Mouse (Mus musculus) activated CD4-positive, CD25-positive, alpha-beta regulatory T cell, adult 4 months (primary cell): Measurements from ENCODE around the gene Ddit4. TPM values are rescaled to one million over a fixed set of nuclear protein-coding genes. Genes with fewer than 3 reads are reported as not detected.

Source experiments
- ATAC-seq: one replicate; pipeline ENCODE4 v1.8.0; 2017
- polyA plus RNA-seq, 2 experiments: library from polyadenylated mRNA; unstranded; fragments of 100-300 nt; shearing (Covaris generic); gene quantifications; one replicate each; pipeline ENCODE4 v1.2.1; 2017

The Ddit4 gene
- polyA plus RNA-seq, 2 experiments from 2014 or later: 17.5 to 31.2 TPM

DNA sequence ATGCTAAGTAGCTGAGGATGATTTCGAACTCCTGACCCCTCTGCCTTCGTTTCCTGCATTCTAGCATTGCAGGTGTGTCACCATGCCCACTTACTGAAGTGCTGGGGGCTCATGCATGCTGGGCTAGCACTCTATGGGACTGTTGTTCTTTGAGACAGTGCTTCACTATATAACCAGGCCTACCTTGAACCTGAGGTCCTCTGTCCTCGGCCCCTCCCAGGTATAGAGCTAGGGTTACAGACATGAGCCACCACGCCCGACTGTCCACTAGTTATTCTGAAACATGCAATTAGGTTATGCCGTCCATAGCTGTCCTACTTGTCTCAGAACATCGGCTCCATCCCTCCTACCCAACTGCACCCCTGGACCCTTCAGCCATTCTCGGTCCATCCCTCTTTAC is 20.2 kb upstream of the Ddit4 start:
- no peak for ATAC-seq

DNA sequence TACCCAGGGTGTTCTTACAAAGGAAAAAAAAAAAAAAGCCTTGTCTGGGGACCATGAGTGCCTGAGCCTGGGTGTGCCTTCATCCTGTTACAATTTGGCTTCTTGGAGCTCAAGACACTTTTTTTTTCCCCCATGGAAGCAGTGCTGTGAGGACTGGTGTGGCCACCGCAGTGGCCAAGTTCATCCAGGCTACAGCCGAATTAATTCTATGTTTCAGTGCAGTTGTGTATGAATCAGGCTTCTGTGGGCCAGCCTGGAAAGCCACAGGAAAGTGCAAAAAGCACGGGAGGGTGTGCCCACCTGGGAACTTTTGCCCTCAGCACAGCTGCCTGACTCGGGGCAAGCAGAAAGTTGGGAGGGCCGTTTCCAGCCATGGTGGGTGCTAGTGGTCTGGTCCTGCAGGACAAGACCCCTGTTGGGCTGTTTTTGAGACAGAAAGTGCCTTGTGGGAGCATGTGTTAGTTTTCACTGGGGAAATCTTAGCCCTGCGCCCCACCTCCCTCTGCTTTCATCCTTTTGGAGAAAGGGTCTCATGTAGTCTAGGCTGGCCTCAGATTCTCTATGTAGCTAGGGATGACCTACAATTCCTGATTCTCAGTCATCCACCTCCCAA is 18.9 kb upstream of the Ddit4 start:
- no peak for ATAC-seq

DNA sequence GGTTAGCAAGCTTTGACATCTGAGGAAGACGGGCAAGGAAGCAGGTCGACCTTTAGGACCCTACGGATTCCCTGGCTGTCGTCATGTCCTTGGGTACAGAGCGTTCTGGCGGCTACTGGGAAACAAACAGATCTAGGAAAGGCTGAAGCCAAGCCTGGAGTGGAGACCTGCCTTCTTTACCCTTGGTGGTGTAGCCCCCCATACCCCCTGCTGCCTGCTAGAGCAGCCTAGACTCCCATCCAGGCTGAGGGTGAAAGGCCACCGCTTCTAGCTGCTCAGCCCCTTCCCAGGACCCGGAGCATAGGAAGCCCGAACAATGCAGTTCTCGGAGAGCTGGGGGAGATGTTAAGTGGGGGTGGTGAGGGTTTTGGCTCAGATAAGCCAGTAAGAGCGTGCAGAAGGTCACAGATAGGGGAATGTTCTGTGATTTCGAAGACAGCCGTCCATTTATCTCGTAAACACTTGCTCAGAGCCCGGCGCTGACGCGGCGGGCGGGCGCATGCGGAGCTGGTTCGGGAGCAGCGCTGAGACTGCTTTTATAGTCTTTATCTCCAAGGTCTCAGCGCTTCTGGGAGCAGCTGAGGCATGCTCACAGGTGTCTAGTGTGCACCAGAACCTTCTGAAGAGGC is 18.3 kb upstream of the Ddit4 start:
- ATAC-seq: no peak

DNA sequence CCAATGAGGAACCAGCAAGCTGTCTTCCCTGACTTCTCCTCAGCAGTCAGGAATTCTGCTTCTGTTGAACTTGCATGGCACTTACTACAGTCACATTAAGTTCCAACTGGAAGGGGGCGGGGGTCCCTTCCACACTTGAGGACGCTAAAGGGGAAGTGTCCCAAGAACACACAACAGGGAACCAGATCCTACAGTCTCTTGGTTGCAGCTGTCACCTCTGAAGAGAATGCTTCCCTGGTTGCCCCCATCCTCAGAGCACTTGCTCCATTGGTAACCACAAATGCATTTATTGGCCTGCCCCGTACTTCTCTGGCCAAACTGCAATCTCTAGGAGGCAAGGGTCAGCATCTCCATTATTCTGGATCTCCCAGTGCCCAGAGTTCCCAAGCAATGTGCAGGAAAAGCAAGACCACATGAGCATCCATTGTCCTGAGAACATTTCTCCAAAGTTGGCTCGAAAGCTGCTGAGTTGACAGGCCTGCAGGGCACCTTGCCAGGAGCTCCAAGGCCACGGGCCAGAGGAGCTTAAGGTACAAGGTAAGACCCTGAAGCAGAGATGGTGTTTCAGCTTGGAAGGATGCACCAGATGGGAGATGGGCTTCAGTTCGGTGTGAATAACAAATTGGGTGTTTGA is 15.8 kb upstream of the Ddit4 start:
- ATAC-seq: no peak

DNA sequence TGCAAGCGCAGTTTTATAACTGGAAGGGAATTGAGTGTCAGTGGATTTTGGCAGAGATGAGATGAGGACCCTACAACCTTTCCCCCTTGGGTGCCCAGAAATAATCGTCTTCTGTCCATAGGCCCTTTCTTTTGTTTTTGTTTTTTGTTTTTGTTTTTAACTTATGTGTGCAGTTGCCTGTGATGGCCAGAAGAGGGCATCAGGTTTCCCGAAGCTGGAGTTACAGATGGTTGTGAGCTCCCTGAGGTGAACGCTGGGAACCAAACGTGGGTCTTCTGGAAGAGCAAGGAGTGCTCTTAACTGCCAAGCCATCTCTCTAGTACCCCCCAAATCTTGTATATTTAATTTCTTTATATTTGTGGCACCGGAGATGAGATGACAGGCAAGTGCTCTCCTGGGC is 15.1 kb upstream of the Ddit4 start:
- ATAC-seq: no peak

DNA sequence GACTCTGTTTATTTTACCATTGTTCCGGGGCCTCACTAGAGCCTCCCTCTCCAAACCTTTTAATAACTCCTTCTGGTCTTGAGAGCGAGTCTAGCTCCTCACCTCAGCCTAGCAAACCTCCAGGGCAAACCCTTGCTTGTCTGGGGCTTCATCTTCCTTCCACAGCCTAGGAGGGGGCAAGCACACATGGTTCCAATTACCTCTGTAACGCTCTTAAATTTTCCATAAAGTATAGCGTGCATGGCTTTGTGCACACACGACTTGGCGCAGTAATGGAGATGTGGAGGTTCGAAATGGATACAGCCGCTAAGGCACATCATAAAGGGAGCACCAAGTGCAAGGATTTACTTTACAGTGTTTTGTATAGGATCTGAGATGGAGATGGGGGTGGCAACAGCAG is 14.2 kb upstream of the Ddit4 start:
- ATAC-seq: no peak

DNA sequence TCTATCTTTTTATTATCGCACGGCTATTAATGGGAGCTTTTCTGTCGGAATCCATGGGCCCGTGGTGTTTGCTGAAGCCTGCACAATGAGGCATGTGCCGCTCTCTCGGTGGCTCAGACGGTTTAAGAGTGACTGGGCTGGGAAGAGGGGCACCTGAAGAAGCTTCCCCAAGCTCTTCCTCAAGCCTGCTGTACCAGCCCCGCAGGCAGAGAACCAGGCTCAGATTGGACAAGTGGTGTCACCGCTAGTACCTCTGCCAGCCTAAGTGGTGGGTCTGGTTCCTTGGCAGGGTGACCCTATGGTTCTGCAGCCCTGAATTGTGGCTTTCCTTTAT is 13.7 kb upstream of the Ddit4 start:
- ATAC-seq: no peak

DNA sequence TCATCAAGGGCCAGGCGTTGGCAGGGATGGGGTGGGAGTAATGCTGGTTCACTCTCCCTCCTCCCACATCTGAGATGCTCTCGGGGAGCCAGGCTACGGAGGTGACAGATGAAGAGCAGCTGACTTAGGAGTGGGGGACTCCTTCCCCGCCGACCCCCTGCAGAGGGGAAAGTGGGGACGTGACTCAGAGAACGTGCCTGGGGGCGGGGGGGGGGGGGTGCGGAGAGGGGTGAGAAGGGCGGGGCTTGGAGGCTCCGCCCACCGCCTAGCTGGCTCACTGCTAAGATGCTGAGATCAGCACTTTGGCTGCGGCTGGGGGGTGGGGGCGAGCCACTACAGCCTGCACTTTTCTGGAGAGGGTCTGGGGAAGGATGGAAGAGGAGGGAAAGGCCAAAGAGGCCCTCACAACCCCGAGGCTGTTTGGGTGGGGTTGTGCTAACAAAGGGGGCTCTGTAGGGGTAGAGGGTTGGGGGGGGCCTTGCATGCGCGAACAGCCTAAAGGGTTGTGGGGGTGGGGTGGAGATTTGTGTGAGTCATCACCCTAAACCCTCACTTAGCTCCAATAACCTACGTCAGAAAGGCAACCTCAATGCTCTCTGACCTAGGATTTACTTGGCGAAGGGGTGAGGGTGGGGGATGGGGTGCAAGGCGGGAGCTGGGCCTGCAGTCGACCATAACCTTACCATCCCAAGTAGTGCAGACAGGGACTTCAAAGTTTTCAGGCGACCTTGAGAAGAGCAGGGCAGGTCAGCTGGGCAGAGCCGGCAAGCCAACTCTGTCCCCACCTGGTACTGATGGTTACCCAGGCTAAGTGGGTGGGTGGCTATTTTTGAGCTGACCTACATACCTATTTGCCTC is 13.1 kb upstream of the Ddit4 start:
- ATAC-seq: peak; percentile 75

DNA sequence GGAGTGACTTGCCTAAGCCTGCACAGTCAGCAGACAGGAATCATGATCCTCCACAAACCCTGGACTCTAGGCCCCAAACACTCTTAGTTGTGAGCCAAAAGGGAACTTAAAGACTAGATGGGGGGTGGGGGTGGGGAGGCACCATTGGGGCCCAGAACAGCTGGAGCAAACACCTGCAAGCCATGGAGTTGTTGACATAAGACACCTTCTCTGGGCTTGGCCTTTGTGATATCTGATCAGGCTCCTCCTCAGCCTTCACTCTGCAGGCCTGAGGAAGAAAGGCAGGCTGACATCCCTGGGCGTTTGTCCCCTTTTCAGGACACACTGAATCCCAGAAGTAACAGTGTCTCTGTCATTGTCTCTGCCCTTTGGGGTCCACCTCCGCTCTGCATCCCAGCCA is 12.0 kb upstream of the Ddit4 start:
- no peak for ATAC-seq

DNA sequence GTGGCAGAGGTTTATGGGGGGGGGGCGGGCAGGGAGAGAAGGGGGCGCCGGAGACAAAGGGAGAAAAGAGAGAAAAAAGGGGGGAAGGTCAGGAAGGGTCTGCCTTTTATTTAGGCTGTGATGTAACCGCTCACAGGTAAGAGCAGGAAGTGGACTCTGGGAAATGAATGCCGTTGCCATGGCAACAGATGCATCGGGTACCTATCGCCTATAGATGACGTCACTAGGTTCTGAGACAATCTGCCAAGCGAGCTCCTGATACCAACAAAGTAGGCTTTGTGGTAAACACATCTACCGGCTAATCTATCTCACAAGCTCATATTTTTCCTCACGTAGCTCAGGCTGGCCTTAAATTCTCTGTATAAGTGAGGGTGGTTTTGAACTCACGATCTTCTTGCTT is 7.9 kb upstream of the Ddit4 start:
- ATAC-seq: peak; percentile 18

DNA sequence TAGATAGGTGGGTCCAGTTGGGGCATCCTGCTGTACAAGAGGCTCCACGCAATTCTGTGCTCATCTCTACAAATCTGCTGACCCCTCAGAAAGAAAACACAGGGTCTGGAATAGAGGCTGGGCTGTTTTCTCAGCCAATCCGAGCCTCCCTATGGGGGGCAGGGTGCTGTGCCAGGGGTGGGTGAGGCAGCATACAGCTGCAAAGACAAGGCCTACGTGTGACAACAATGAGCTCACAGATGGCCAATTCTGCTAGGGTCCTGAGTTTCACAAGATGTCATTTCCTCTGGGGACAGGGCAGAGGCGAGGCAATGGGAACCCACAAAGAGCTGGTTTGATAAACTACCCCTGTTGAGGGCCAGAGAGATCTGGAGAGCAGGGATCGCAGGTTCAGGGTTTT is 6.8 kb upstream of the Ddit4 start:
- no peak for ATAC-seq

DNA sequence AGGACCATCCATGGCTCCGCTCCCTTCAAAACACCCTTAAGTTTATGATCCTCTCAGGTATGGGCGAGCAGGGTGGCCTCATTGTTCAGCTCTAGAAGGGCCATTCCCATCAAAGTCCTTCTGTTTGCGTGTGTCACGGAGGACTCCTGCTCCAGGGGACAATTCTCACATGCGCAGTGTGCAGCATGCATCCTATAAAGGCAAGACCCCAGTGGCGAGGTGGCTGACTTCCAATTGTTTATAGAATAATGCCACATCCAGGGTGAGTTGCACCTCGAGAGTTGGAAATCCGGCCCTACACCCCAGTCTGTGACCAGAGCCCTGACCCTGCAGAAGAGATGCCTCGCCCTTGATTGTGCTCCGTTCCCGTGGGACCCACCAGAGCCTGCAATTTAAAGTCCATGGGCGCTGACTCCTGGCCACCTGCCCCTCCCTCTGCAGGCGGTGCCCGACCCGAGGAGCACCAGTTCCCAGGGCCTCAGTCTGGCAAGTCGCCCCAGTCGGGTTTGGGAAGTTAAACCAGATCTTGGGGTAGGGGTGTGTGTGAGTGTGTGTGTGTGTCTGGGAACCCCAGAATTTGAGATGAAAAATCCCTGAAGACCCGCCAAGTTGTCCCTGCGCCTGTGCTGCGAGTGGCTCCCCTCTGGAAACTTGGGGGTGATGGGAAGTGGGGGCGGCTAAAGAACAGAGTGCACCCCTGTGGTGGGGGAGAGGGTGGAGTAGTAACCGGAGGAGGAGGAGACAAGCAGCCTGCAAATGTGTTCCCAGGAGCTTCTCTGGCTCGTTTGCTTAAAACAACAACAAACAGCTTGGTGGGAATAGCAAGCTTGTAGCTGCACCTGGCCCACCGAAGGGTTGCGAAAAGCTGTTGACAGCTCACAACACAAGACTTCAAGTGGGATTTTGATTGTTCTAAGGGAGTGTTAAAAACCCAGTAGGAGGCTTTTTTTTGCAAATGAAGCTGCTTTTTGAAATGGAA is 5.8 kb upstream of the Ddit4 start:
- no peak for ATAC-seq

DNA sequence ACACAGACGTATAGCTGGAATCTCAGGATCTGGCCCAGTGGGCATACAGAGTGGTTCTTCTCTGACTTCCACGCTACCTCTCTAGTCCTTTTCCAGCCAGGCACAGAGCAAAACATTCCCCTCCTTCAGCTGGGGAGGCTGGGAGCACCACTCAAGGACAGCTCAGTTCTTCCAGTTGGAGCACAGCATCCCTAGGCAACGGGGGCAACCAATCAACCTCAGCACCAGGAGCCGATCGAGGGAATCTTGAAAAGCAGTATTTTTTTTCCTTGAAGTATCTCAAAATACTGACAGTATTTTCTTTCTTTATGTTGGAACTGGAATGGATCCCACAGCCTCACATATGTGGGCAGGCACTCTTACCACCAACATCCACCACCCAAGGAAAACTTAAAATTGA is 5.0 kb upstream of the Ddit4 start:
- ATAC-seq: no peak

DNA sequence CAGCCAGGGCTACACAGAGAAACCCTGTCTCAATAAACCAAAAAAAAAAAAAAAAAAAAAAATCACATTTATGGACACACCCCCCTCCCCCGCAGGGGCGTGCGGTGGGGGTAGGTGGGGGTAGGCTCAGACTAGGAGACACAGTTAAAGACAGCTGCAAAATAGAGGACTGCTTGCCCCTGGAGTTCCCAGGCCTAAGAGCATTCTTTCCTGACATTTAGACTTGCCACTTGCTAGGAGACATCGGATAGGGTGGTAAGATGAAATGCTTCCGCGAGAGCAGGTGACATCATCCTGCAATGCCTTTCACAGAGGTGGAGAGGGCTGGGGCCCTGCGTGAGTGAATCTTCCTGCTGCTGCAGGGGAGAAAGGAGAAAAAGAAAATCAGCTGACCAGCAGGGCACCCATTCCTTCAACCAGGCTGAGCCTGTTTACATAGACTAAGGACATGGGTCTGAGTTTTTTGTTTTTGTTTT is 2.0 kb upstream of the Ddit4 start:
- ATAC-seq: peak; percentile 28

DNA sequence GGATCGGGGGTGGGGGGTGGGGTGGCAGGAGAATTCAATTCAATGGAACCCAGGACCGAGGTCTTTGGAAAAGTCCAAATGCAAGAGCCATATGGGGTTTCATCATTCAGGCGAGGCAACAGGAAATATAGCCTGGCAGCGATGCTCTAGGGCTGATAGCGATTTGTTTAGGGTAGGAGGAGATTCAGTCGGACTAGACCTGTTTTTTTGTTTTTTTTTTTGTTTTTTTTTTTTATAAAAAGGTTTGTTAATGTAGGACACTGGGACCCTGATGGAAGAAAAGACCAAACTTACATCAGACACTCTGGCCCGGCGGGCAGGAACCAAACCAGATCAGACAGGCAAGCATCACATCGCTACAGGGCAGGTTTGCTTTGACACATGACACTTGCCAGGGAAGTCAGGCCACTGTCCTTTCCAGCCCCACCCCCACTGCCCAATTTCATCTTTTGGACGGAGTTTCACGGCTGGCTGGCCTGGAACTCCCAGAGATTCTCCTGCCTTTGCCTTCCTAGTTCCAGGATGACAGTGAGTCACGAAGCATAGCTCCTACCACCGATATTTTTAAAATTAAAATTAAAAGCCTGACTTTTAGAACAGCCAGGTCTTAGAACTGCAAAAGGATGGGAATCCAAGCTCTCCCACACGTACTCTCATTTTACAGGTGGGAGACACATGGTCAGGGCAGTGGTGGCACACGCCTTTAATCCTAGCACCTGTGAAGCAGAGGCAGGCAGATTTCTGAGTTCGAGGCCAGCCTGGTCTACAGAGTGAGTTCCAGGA is 1.3 kb upstream of the Ddit4 start:
- ATAC-seq: no peak

DNA sequence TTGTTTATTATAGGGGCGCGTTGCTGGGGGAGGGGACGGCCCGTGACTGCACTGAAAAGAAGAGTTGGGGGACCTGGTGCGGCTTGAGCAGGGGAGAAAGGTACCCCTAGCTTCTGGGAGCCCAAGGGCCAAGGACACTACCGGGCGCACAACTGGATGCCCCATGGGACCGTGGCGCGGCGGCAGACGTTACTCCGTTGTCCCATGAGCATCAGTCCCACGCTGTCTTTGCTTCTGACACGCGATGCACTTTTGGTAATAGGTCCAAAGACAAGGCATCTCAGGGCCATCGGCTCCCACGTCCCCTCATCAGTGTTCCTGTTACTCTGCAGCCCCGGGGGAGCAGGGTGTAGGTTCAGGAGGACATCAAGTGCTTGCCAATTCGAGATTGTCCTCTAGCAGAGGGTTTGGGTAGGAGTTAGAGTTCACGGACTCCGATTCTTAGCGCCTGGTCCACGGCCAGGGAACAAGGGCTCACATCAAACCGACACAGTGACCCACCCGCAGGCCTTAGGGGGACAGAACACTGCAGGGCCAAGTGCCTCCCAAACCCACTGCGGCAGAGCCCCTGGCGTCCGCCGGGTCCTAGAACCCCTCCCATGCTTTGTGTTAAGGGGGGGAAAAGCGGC is 632 bp upstream of the Ddit4 start:
- ATAC-seq: peak; percentile 4

DNA sequence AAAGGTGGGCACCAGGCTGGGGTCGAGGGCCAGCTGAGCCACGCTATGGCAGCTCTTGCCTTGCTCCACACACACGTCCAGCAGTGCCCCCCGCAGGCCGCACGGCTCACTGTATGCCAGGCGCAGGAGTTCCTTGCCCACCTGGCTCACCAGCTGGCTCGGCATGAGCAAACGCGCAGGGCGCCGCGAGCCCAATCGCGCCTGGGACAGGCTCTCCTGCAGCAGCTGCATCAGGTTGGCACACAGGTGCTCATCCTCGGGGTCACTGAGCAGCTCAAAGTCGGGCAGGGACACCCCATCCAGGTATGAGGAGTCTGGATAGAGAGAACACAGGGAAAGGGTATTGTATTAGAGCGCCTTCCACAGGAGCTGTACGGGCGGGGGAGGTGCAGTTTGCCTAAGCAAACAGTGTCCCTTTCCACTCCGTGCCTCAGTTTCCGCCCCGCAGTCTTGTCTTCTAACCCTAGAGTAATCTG is 880 bp downstream of the Ddit4 start:
- ATAC-seq: no peak

DNA sequence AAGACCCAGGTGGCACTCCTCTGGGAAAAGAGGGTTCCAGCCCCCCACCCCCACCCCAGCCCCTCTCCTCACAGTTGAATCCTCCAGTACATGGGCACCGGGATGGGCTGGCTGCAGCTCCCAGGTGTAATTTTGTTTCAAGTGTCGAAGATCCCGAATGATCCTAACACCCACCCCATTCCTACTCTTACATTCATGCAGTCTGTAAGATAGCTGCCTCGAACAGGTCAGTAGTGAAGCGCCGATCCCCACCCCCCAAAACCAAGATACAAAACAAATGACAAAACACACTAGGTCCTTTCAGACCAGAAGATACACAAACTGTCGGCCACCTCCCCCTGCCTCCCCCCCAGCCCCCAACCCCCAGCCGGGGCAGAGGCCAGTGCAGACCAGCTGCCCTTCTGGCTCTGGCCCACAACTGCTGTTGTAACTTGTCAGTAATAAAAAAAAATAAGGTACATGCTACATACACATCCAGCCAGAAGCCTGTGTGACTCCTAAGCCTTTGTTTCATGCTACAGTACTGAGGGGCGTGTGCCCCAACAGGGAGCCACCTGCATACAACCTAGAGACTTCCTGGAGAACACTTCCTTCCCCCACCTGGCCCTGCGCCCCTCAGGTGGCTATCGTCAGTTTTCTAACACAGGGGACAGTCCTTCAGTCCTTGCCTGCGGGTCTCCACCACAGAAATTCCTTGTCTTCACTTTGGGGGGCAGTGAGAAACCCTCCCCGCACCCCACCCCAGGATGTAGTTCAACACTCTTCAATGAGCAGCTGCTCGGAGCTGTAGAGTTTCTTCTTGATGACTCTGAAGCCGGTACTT is 1.6 kb downstream of the Ddit4 start:
- ATAC-seq: no peak

DNA sequence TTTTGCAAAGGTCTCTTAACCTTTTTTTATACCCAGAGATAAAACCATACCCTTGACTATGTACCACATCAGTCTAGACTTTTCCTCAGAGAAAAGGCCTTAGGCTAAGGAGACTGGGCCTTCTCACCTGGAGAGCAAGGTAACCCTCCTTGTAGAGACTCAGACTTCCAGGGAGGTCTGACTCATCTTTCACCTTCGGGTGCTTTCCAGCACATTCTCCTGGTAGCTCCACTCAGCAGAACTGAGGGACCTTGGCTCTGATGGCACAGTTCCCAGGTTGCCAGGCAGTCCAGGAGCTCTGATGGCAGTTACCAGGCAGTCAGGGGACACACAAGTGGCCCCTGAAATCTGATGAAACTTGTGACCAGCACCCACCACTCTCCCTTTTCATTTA is 2.4 kb downstream of the Ddit4 start:
- no peak for ATAC-seq
